Mouse (Mus musculus) C2C12 (cell line): Measurements from ENCODE around the gene Hist2h2aa2. TPM values are rescaled to one million over a fixed set of nuclear protein-coding genes. Genes with fewer than 3 reads are reported as not detected.
"Not testable (repeated sequence)": the region's sequence is repeated elsewhere in the genome, so short reads cannot be mapped to it uniquely, and the experiment has no call there.

Experiments used
- H3K27me3 ChIP-seq: one replicate; pipeline ENCODE4 v1.6.1; 2011; ENCODE audit not compliant: control insufficient read depth, insufficient read depth, insufficient read length
- H3K36me3 ChIP-seq: one replicate; pipeline ENCODE4 v1.6.1; 2011; ENCODE audit not compliant: control insufficient read depth, insufficient read depth
- H3K4me3 ChIP-seq: one replicate; pipeline ENCODE4 v1.5.1; 2011; ENCODE audit warnings: mild to moderate bottlenecking, control low read depth; ENCODE audit not compliant: poor library complexity, insufficient read depth, severe bottlenecking
- H3K79me2 ChIP-seq: one replicate; pipeline ENCODE4 v1.6.1; 2011; ENCODE audit not compliant: control insufficient read depth, insufficient read depth
- H3K79me3 ChIP-seq: one replicate; pipeline ENCODE4 v1.6.1; 2011; ENCODE audit warnings: low read depth, control low read depth
- H3ac ChIP-seq: one replicate; pipeline ENCODE3; 2011; ENCODE audit warnings: low read depth; ENCODE audit not compliant: control insufficient read depth, insufficient read length
- CEBPB ChIP-seq: IDR thresholded peaks from one replicate; pipeline ENCODE4 v1.6.1; 2011; ENCODE audit warnings: low read depth, mild to moderate bottlenecking, control low read depth, moderate library complexity
- CTCF ChIP-seq: IDR thresholded peaks from one replicate; pipeline ENCODE4 v1.5.1; 2011; ENCODE audit not compliant: control insufficient read depth, insufficient read depth, insufficient read length
- FOSL1 ChIP-seq: IDR thresholded peaks from one replicate; pipeline ENCODE4 v1.8.0; 2011; ENCODE audit warnings: mild to moderate bottlenecking, low read length; ENCODE audit not compliant: poor library complexity, insufficient read depth, severe bottlenecking
- MAX ChIP-seq: IDR thresholded peaks from one replicate; pipeline ENCODE4 v1.6.1; 2011; ENCODE audit warnings: mild to moderate bottlenecking, control low read depth
- MYOD1 ChIP-seq: IDR thresholded peaks from one replicate; pipeline ENCODE4 v1.6.1; 2011; ENCODE audit warnings: low read depth; ENCODE audit not compliant: control insufficient read depth, insufficient read length
- MYOG ChIP-seq: IDR thresholded peaks from one replicate; pipeline ENCODE4 v1.6.1; 2011; ENCODE audit not compliant: control insufficient read depth, insufficient read length; ENCODE audit errors: extremely low read depth
- USF1 ChIP-seq: IDR thresholded peaks from one replicate; pipeline ENCODE4 v1.6.1; 2011; ENCODE audit warnings: low read depth, mild to moderate bottlenecking, control low read depth, moderate library complexity
- polyA plus RNA-seq: library from polyadenylated mRNA; unstranded; fragments of >200 nt; fragmentation: generic; extraction: Trizol; gene quantifications from one replicate; pipeline ENCODE4 v1.2.1, GENCODE M21; 2012; ENCODE audit warnings: missing spikeins

Gene Hist2h2aa2
- polyA plus RNA-seq, 1 experiment: 20.3 TPM

DNA sequence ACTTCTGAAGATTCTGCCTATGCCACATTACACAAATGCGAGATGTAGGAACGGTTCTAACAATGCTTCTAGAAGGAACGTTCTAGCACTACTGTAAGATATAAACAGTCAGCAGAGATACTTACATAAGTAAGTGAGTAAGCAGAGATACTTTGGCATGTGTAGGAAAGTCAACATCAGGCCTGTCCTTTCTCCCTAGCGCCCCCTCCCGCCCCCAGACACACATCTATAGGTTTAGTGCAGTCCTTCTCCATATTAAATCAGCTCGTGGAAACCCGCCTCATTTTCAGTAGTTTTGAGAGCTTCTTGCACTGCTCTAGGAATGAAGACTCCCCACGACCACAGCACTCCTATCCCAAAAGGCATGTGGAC lies 37.3 kb upstream of the Hist2h2aa2 start:
- Histone ChIP-seq H3K36me3 (no peaks in the 10 kb centered on the region), H3K79me2 (peaks cover 6% of the 10 kb centered on the region), H3K79me3 (no peaks in the 10 kb centered on the region), H3K4me3 (no peak overlapping the region), H3ac (peak overlapping the region; percentile 55), H3K27me3 (no peaks in the 10 kb centered on the region)
- TF ChIP-seq USF1: no peak
- TF ChIP-seq FOSL1: no peak
- no peak for TF ChIP-seq CTCF
- no peak for TF ChIP-seq MYOD1
- TF ChIP-seq MAX: no peak

DNA sequence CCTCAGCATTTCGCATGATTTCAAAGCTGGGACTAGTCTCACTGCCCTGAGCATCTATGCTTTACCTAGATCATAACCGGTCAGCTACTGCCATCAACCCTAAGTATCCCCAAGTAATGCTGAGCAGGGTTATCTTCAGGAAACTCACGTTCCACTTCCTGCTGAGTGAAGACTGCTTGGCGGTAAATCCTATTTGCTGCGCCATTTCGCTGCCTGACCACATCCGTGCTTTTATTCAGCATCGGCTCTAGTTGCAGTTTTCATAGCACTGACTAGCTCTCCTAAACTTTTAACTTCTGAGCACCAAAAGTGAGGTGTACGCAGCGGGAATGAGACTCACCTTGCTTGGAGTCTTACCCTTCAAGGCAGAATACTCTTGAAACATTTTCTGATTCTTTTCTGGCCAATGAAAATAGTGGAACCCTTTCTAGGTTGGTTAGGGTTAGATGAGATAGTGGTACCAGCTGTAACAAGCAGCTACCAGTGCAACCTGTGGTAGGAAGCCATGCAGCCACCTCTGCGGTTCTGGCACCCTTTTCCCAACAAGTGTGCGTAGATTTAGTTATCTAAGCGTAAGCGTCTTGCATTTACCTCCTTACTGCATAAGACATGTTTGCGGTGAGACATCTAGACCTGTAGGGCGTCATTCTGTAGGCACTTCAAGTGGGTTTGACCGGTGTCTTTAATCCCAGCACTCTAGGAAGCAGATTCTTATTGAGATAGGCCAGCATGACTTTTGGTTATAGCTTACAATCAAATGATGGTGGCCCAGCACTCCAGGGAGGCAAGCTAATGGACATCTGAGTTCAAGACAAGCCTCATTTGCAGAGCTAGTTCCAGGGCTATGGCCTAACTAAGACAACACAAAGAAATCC lies 33.8 kb upstream of the Hist2h2aa2 start:
- no peaks in the 10 kb centered on the region for H3K79me3 ChIP-seq
- peak overlapping the region; percentile 42 for H3ac ChIP-seq
- peaks cover 6% of the 10 kb centered on the region for H3K79me2 ChIP-seq
- no peaks in the 10 kb centered on the region for H3K27me3 ChIP-seq
- TF ChIP-seq MYOD1: no peak
- H3K36me3 ChIP-seq: no peaks in the 10 kb centered on the region
- H3K4me3 ChIP-seq: peak overlapping the region; percentile 48

GRCm38 (mm10) chr3:96269511-96270474 lies 29.7 kb upstream of the Hist2h2aa2 start, which contains the start of gene Hist2h2bb:
Hist2h2bb (plus strand) TSS chr3:96269752.
- H3K27me3 ChIP-seq: no peaks in the 10 kb centered on the region
- peaks cover 6% of the 10 kb centered on the region for H3K79me2 ChIP-seq
- H3K79me3 ChIP-seq: no peaks in the 10 kb centered on the region
- no peak for TF ChIP-seq FOSL1
- peak; percentile 23 for TF ChIP-seq CEBPB
- H3ac ChIP-seq: peak within 1 kb of the TSS; percentile 82
- H3K4me3 ChIP-seq: peak within 1 kb of the TSS; percentile 46
- H3K36me3 ChIP-seq: no peaks in the 10 kb centered on the region

- H3ac ChIP-seq: peak overlapping the region; percentile 82
- peak overlapping the region; percentile 33 for H3K4me3 ChIP-seq
- H3K79me3 ChIP-seq, H3K27me3 ChIP-seq, H3K79me2 ChIP-seq, H3K36me3 ChIP-seq: not testable (repeated sequence)
These were observed 28.8 kb upstream of the Hist2h2aa2 start for GRCm38 (mm10) chr3:96268776-96269378.

GRCm38 (mm10) chr3:96268051-96268775 lies 28.1 kb upstream of the Hist2h2aa2 start, which contains the start of gene Hist2h3b:
Hist2h3b (plus strand) TSS chr3:96268654.
- no peak for TF ChIP-seq MYOD1
- TF ChIP-seq MYOG: no peak
- no peak for TF ChIP-seq FOSL1
- no peak for TF ChIP-seq CEBPB
- TF ChIP-seq CTCF: no peak
- no peak for TF ChIP-seq USF1
- no peak for TF ChIP-seq MAX
- Histone ChIP-seq H3K79me2 (no peaks in the 10 kb centered on the region), H3K27me3 (no peaks in the 10 kb centered on the region), H3ac (peak within 1 kb of the TSS; percentile 82), H3K79me3 (no peaks in the 10 kb centered on the region), H3K36me3 (no peaks in the 10 kb centered on the region), H3K4me3 (peak within 1 kb of the TSS; percentile 33)

DNA sequence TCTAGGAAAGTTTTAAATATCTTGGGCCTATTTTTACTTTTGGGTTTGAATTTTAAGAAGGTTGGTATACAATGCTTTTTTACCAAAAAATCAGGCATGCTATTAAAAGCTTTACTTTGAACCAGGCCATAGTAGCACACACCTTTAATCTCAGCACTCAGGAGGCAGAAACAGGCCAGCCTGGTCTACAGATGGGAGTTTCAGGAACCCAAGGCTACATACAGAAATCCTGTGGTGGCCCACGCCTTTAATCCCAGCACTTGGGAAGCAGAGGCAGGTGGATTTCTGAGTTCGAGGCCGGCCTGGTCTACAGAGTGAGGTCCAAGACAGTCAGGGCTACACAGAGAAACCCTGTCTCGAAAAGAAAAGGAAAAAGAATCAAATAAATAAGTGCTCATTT lies 27.5 kb upstream of the Hist2h2aa2 start:
- no peaks in the 10 kb centered on the region for H3K36me3 ChIP-seq
- H3ac ChIP-seq: no peak overlapping the region

More for the DNA sequence above, 27.5 kb upstream of the Hist2h2aa2 start:
- Histone ChIP-seq H3K27me3 (no peaks in the 10 kb centered on the region), H3K4me3 (no peak overlapping the region), H3K79me3 (no peaks in the 10 kb centered on the region), H3K79me2 (no peaks in the 10 kb centered on the region)
- TF ChIP-seq MYOD1 (no peak), MYOG (no peak)
